Mouse (Mus musculus): ENCODE measurements around the gene Pfdn5. TPM values are rescaled to one million over a fixed set of nuclear protein-coding genes. Genes with fewer than 3 reads are reported as not detected.

The Pfdn5 gene
- polyA plus RNA-seq, 1 experiment, result 476 TPM

DNA sequence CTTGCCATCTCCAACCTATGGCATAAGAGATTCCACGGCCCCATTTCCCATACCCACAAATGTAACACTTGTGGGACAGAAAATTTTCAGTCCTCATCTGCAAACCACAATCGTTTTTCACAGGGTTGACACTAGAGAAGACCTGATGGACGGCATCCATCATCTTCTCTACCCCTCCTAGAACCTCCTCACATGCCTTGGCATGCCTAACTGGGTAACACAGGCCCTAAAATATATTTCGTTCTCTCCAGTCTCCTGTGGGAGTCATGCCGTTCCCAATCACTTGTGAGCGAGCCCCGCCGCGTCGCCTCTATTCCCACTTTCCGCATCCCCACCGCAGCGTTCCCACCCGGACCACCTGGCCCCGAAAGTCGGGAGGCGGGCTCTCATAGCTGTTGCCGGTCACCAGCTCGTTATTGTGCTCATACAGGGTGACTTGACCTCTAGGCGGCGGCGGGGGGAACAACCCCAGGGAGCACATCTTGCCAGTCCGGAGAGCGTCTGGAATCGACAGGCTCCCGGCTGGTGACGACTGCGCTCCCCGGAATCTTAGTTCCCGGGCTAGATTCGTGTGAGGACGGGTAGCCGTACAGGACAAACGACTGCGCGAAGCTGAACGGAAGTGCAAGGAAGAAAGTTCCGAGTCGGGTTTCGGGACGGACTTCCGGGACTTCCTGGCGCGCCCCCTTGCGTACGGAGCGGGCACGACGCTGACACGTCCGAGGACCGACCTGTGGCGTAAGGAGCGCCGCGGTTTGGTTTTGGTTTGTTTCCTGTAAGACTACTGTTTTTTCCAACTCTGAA is 24.4 kb downstream of the Pfdn5 start, which contains the start of gene Aaas:
Gene Aaas, minus strand, starts transcription at position 634 of the 804 bp plus-strand sequence.
- H3K79me2 ChIP-seq (ENCODE audit: control insufficient read depth, insufficient read depth), result peaks cover 9% of the 10 kb centered on the region
- H3K4me3 ChIP-seq, result peak within 1 kb of the TSS; percentile 55
- peak within 1 kb of the TSS; percentile 79 for H3K4me2 ChIP-seq (ENCODE audit: low read depth)
- TF ChIP-seq POLR2A (IDR thresholded peaks at IDR 0.05; ENCODE audit: insufficient read length, low read depth), result peak; percentile 75
- TF ChIP-seq TCF12 (IDR thresholded peaks at IDR 0.05; ENCODE audit: insufficient read depth, poor library complexity, severe bottlenecking), result no peak
- peak; percentile 77 for TF ChIP-seq SRF (IDR thresholded peaks at IDR 0.05; ENCODE audit: control insufficient read depth, insufficient read length, low read depth)
- no peak for TF ChIP-seq MYOD1 (IDR thresholded peaks at IDR 0.05; ENCODE audit: control insufficient read depth in 1 of 3, insufficient read length in 2 of 3, low read depth in 2 of 3)
- TF ChIP-seq REST (IDR thresholded peaks at IDR 0.05; ENCODE audit: insufficient read depth, insufficient read length), result no peak
- TF ChIP-seq MAX (IDR thresholded peaks at IDR 0.05; ENCODE audit: low read depth), result peak; percentile 50
- TF ChIP-seq POLR2AphosphoS2 (IDR thresholded peaks at IDR 0.05; ENCODE audit: insufficient read length, low read depth), result peak; percentile 77
- no peak for TF ChIP-seq CEBPB (IDR thresholded peaks at IDR 0.05; ENCODE audit: insufficient read depth, poor library complexity, severe bottlenecking)
- TF ChIP-seq E2F4 (IDR thresholded peaks at IDR 0.05; ENCODE audit: insufficient read depth), result peak; percentile 99
- peak in 1 of 3 experiments; percentile 42 for TF ChIP-seq MYOG (IDR thresholded peaks at IDR 0.05; ENCODE audit: control insufficient read depth in 1 of 3, insufficient read depth in 1 of 3, insufficient read length in 2 of 3, low read depth in 2 of 3)
- H3K36me3 ChIP-seq (ENCODE audit: control insufficient read depth, insufficient read depth), result no peaks in the 10 kb centered on the region
- H3ac ChIP-seq (ENCODE audit: control insufficient read depth, insufficient read length), result peak within 1 kb of the TSS; percentile 15
- no peaks in the 10 kb centered on the region for H3K27me3 ChIP-seq (ENCODE audit: control insufficient read depth, insufficient read depth, insufficient read length)

DNA sequence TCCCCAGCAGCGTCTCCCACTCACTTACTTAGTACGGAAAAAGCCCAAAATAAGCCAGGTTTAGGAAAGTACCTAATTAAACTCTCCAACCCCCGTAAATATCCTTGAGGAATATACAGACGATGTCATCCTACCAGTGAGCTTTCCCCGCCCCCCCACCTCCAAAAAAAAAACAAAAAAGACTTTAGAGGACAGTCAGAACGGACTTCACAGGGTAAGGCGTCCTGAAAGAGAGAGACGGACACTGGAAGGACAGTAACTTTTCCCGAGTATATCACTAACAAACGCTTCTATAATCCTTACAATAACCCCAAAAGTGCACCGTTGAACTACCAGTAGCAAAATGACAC is 25.0 kb downstream of the Pfdn5 start:
- Histone ChIP-seq H3K4me3 (peak overlapping the region; percentile 55), H3K79me2 (ENCODE audit: control insufficient read depth, insufficient read depth) (peaks cover 9% of the 10 kb centered on the region), H3K4me2 (ENCODE audit: low read depth) (peak overlapping the region; percentile 79), H3ac (ENCODE audit: control insufficient read depth, insufficient read length) (peak overlapping the region; percentile 15), H3K36me3 (ENCODE audit: control insufficient read depth, insufficient read depth) (no peaks in the 10 kb centered on the region), H3K27me3 (ENCODE audit: control insufficient read depth, insufficient read depth, insufficient read length) (no peaks in the 10 kb centered on the region)
- TF ChIP-seq MYOG (IDR thresholded peaks at IDR 0.05; ENCODE audit: control insufficient read depth in 1 of 3, insufficient read depth in 1 of 3, insufficient read length in 2 of 3, low read depth in 2 of 3), result no peak
- no peak for TF ChIP-seq CEBPB (IDR thresholded peaks at IDR 0.05; ENCODE audit: insufficient read depth, poor library complexity, severe bottlenecking)
- no peak for TF ChIP-seq TCF3 (IDR thresholded peaks at IDR 0.05; ENCODE audit: insufficient read length, low read depth)
- no peak for TF ChIP-seq SRF (IDR thresholded peaks at IDR 0.05; ENCODE audit: control insufficient read depth, insufficient read length, low read depth)
- no peak for TF ChIP-seq MYOD1 (IDR thresholded peaks at IDR 0.05; ENCODE audit: control insufficient read depth in 1 of 3, insufficient read length in 2 of 3, low read depth in 2 of 3)
- TF ChIP-seq REST (IDR thresholded peaks at IDR 0.05; ENCODE audit: insufficient read depth, insufficient read length), result no peak
- no peak for TF ChIP-seq POLR2A (IDR thresholded peaks at IDR 0.05; ENCODE audit: insufficient read length, low read depth)
- TF ChIP-seq E2F4 (IDR thresholded peaks at IDR 0.05; ENCODE audit: insufficient read depth), result no peak
- no peak for TF ChIP-seq POLR2AphosphoS2 (IDR thresholded peaks at IDR 0.05; ENCODE audit: insufficient read length, low read depth)
- TF ChIP-seq MAX (IDR thresholded peaks at IDR 0.05; ENCODE audit: low read depth), result no peak
- TF ChIP-seq USF1 (IDR thresholded peaks at IDR 0.05; ENCODE audit: low read depth), result no peak
- no peak for TF ChIP-seq TCF12 (IDR thresholded peaks at IDR 0.05; ENCODE audit: insufficient read depth, poor library complexity, severe bottlenecking)

DNA sequence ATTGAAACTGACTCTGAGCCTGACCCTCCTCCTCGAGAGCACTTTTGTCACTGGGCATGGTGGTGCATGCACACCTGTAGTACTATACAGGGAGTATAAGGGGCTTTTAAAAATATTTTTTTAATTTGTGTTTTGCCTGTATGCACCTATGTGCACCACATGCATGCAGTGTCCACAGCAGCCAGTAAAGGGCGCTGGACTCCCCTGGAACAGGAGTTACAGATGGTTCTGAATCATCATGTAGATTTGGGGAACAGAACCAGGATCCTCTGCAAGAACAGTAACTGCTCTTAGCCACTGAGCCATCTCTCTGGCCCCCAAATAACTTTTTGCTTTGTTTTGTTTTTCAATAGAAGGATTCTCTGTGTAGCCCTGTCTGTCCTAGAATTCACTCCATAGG is 26.3 kb downstream of the Pfdn5 start:
- H3ac ChIP-seq (ENCODE audit: control insufficient read depth, insufficient read length), result no peak overlapping the region
- no peak overlapping the region for H3K4me3 ChIP-seq
- no peaks in the 10 kb centered on the region for H3K27me3 ChIP-seq (ENCODE audit: control insufficient read depth, insufficient read depth, insufficient read length)
- H3K36me3 ChIP-seq (ENCODE audit: control insufficient read depth, insufficient read depth), result no peaks in the 10 kb centered on the region
- no peak overlapping the region for H3K4me2 ChIP-seq (ENCODE audit: low read depth)
- peaks cover 9% of the 10 kb centered on the region for H3K79me2 ChIP-seq (ENCODE audit: control insufficient read depth, insufficient read depth)
- no peak for TF ChIP-seq REST (IDR thresholded peaks at IDR 0.05; ENCODE audit: insufficient read depth, insufficient read length)
- TF ChIP-seq POLR2AphosphoS2 (IDR thresholded peaks at IDR 0.05; ENCODE audit: insufficient read length, low read depth), result no peak
- TF ChIP-seq MYOG (IDR thresholded peaks at IDR 0.05; ENCODE audit: control insufficient read depth in 1 of 3, insufficient read depth in 1 of 3, insufficient read length in 2 of 3, low read depth in 2 of 3), result no peak
- no peak for TF ChIP-seq MYOD1 (IDR thresholded peaks at IDR 0.05; ENCODE audit: control insufficient read depth in 1 of 3, insufficient read length in 2 of 3, low read depth in 2 of 3)
- TF ChIP-seq CEBPB (IDR thresholded peaks at IDR 0.05; ENCODE audit: insufficient read depth, poor library complexity, severe bottlenecking), result no peak
- TF ChIP-seq TCF3 (IDR thresholded peaks at IDR 0.05; ENCODE audit: insufficient read length, low read depth), result no peak
- TF ChIP-seq TCF12 (IDR thresholded peaks at IDR 0.05; ENCODE audit: insufficient read depth, poor library complexity, severe bottlenecking), result no peak
- no peak for TF ChIP-seq USF1 (IDR thresholded peaks at IDR 0.05; ENCODE audit: low read depth)
- no peak for TF ChIP-seq POLR2A (IDR thresholded peaks at IDR 0.05; ENCODE audit: insufficient read length, low read depth)
- no peak for TF ChIP-seq E2F4 (IDR thresholded peaks at IDR 0.05; ENCODE audit: insufficient read depth)
- no peak for TF ChIP-seq MAX (IDR thresholded peaks at IDR 0.05; ENCODE audit: low read depth)
- no peak for TF ChIP-seq SRF (IDR thresholded peaks at IDR 0.05; ENCODE audit: control insufficient read depth, insufficient read length, low read depth)

DNA sequence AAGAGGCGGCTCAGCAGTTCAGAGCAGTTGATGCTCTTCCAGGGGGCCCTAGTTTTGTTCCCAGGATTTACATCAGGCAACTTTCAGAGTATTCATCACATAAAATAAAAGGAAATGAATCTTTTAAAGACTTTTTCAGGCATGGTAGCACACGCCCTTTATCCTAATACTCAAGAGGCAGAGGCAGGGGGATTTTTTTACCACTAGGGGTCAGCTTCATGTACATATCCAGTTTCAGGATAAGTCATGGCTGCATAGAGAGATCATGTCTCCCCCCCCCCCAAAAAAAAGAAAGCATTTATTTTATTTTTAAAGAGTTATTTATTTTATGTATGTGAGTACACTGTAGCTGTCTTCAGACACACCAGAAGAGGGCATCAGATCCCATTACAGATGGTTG is 28.1 kb downstream of the Pfdn5 start:
- H3K27me3 ChIP-seq (ENCODE audit: control insufficient read depth, insufficient read depth, insufficient read length), result no peaks in the 10 kb centered on the region
- no peak overlapping the region for H3K4me3 ChIP-seq
- TF ChIP-seq SRF (IDR thresholded peaks at IDR 0.05; ENCODE audit: control insufficient read depth, insufficient read length, low read depth), result no peak
- no peak for TF ChIP-seq CEBPB (IDR thresholded peaks at IDR 0.05; ENCODE audit: insufficient read depth, poor library complexity, severe bottlenecking)
- TF ChIP-seq POLR2A (IDR thresholded peaks at IDR 0.05; ENCODE audit: insufficient read length, low read depth), result no peak
- TF ChIP-seq TCF12 (IDR thresholded peaks at IDR 0.05; ENCODE audit: insufficient read depth, poor library complexity, severe bottlenecking), result no peak
- no peak for TF ChIP-seq MAX (IDR thresholded peaks at IDR 0.05; ENCODE audit: low read depth)
- no peak for TF ChIP-seq E2F4 (IDR thresholded peaks at IDR 0.05; ENCODE audit: insufficient read depth)
- no peak for TF ChIP-seq MYOG (IDR thresholded peaks at IDR 0.05; ENCODE audit: control insufficient read depth in 1 of 3, insufficient read depth in 1 of 3, insufficient read length in 2 of 3, low read depth in 2 of 3)
- no peak for TF ChIP-seq POLR2AphosphoS2 (IDR thresholded peaks at IDR 0.05; ENCODE audit: insufficient read length, low read depth)
- TF ChIP-seq USF1 (IDR thresholded peaks at IDR 0.05; ENCODE audit: low read depth), result no peak
- TF ChIP-seq TCF3 (IDR thresholded peaks at IDR 0.05; ENCODE audit: insufficient read length, low read depth), result no peak
- TF ChIP-seq MYOD1 (IDR thresholded peaks at IDR 0.05; ENCODE audit: control insufficient read depth in 1 of 3, insufficient read length in 2 of 3, low read depth in 2 of 3), result no peak
- no peak overlapping the region for H3K4me2 ChIP-seq (ENCODE audit: low read depth)
- no peak overlapping the region for H3ac ChIP-seq (ENCODE audit: control insufficient read depth, insufficient read length)
- H3K79me2 ChIP-seq (ENCODE audit: control insufficient read depth, insufficient read depth), result peaks cover 8% of the 10 kb centered on the region
- no peaks in the 10 kb centered on the region for H3K36me3 ChIP-seq (ENCODE audit: control insufficient read depth, insufficient read depth)

Measured in myocyte (in vitro differentiated cells).